Mouse (Mus musculus) limb, embryonic 13.5 days (tissue): Measurements from ENCODE around the gene LTO1. TPM values are rescaled to one million over a fixed set of nuclear protein-coding genes. Genes with fewer than 3 reads are reported as not detected.

Experiments
- ATAC-seq: fragments of 200-750 bp; cut with Nextera tagmentation; 2 replicates; pipeline ENCODE4 v1.8.0; 2017; ENCODE audit warnings: low read depth, moderate number of reproducible peaks, moderate TSS enrichment; ENCODE audit not compliant: low FRiP score
- H3K27ac ChIP-seq: fragments of 300-500 bp; sonication (generic); 2 replicates; pipeline ENCODE4 v1.5.1; 2015; ENCODE audit warnings: inconsistent platforms, mild to moderate bottlenecking, moderate library complexity
- H3K27me3 ChIP-seq: fragments of 300-500 bp; sonication (generic); 2 replicates; pipeline ENCODE4 v1.6.1; 2015; ENCODE audit warnings: mild to moderate bottlenecking, inconsistent platforms
- H3K36me3 ChIP-seq: fragments of 300-500 bp; sonication (generic); 2 replicates; pipeline ENCODE4 v1.6.1; 2015; ENCODE audit warnings: inconsistent platforms, mild to moderate bottlenecking, moderate library complexity
- H3K4me1 ChIP-seq: fragments of 300-500 bp; sonication (generic); 2 replicates; pipeline ENCODE4 v1.6.1; 2015; ENCODE audit warnings: inconsistent platforms
- H3K4me2 ChIP-seq: fragments of 300-500 bp; sonication (generic); replicated peaks from 2 replicates; pipeline ENCODE4 v1.6.1; 2015; ENCODE audit warnings: inconsistent platforms, mild to moderate bottlenecking, moderate library complexity
- H3K4me3 ChIP-seq: fragments of 300-500 bp; sonication (generic); 2 replicates; pipeline ENCODE4 v1.5.1; 2015; ENCODE audit warnings: moderate library complexity, mild to moderate bottlenecking, inconsistent platforms
- H3K9ac ChIP-seq: fragments of 300-500 bp; sonication (generic); 2 replicates; pipeline ENCODE4 v1.6.1; 2015; ENCODE audit warnings: mild to moderate bottlenecking, inconsistent platforms
- H3K9me3 ChIP-seq: fragments of 300-500 bp; sonication (generic); 2 replicates; pipeline ENCODE4 v1.6.1; 2016; ENCODE audit warnings: inconsistent platforms
- WGBS: fragments of 180-500 bp; shearing (Covaris S2); methylation state at CpG from one replicate; pipeline ENCODE4 v1.1.7; 2015; 5-methylcytosine and 5-hydroxymethylcytosine counted together
- polyA plus RNA-seq: library from polyadenylated mRNA; unstranded; fragments of >200 nt; fragmentation: Nextera tagmentation; extraction: Ambion mirVana; gene quantifications from 2 replicates; pipeline ENCODE4 v1.2.1, GENCODE M21; 2015

Gene LTO1
- polyA plus RNA-seq, 1 experiment from 2014 or later: 32.9 TPM

- no peak overlapping the region for H3K9ac ChIP-seq
- H3K36me3 ChIP-seq: peaks cover 69% of the 10 kb centered on the region
- ATAC-seq: no peak
- H3K4me1 ChIP-seq: peaks cover 35% of the 10 kb centered on the region
- H3K27me3 ChIP-seq: no peaks in the 10 kb centered on the region
- no peak overlapping the region for H3K4me3 ChIP-seq
- H3K4me2 ChIP-seq: no peak overlapping the region
- no peak overlapping the region for H3K27ac ChIP-seq
- WGBS: 66% methylated on average over 5 of the region's 5 CpGs
- H3K9me3 ChIP-seq: no peaks in the 10 kb centered on the region
Measured at GRCm38 (mm10) chr7:144934901-144935300, 20.0 kb downstream of the LTO1 start.

GRCm38 (mm10) chr7:144935563-144935962, 20.7 kb downstream of the LTO1 start:
- Histone ChIP-seq H3K9ac (0 out of 2 replicates have a peak overlapping the region, but pooled peaks have one; percentile 50), H3K27me3 (no peaks in the 10 kb centered on the region), H3K27ac (no peak overlapping the region), H3K36me3 (peaks cover 63% of the 10 kb centered on the region), H3K4me3 (no peak overlapping the region), H3K9me3 (no peaks in the 10 kb centered on the region), H3K4me2 (no peak overlapping the region), H3K4me1 (peaks cover 42% of the 10 kb centered on the region)
- ATAC-seq: no peak
- WGBS: 64% methylated on average over 5 of the region's 5 CpGs

- peak overlapping the region; percentile 96 for H3K4me2 ChIP-seq
- 86% methylated on average over 4 of the region's 4 CpGs for WGBS
- H3K9me3 ChIP-seq: no peaks in the 10 kb centered on the region
- peak overlapping the region; percentile 50 for H3K9ac ChIP-seq
- H3K36me3 ChIP-seq: peaks cover 57% of the 10 kb centered on the region
- peaks cover 46% of the 10 kb centered on the region for H3K4me1 ChIP-seq
- no peak overlapping the region for H3K27ac ChIP-seq
- no peaks in the 10 kb centered on the region for H3K27me3 ChIP-seq
- ATAC-seq: no peak
- H3K4me3 ChIP-seq: peak overlapping the region; percentile 75
Measured at GRCm38 (mm10) chr7:144936311-144936880, 21.5 kb downstream of the LTO1 start.

GRCm38 (mm10) chr7:144937490-144937889, 22.6 kb downstream of the LTO1 start:
- H3K4me3 ChIP-seq: peak overlapping the region; percentile 75
- no peaks in the 10 kb centered on the region for H3K27me3 ChIP-seq
- peaks cover 49% of the 10 kb centered on the region for H3K4me1 ChIP-seq
- ATAC-seq: peak; percentile 20; the same call in 1 of the 2 replicates
- H3K9me3 ChIP-seq: no peaks in the 10 kb centered on the region
- 1% methylated on average over 20 of the region's 20 CpGs for WGBS
- peaks cover 48% of the 10 kb centered on the region for H3K36me3 ChIP-seq
- peak overlapping the region; percentile 96 for H3K27ac ChIP-seq
- peak overlapping the region; percentile 96 for H3K4me2 ChIP-seq
- H3K9ac ChIP-seq: peak overlapping the region; percentile 92

GRCm38 (mm10) chr7:144937899-144938517, 23.1 kb downstream of the LTO1 start:
- WGBS: 2% methylated on average over 39 of the region's 39 CpGs

GRCm38 (mm10) chr7:144938661-144939343, 23.9 kb downstream of the LTO1 start:
- under 1% methylated on average over 32 of the region's 32 CpGs for WGBS
- H3K27me3 ChIP-seq: no peaks in the 10 kb centered on the region
- H3K36me3 ChIP-seq: peaks cover 35% of the 10 kb centered on the region
- H3K9ac ChIP-seq: peak overlapping the region; percentile 92
- H3K4me2 ChIP-seq: peak overlapping the region; percentile 96
- ATAC-seq: no peak
- peak overlapping the region; percentile 96 for H3K27ac ChIP-seq
- no peaks in the 10 kb centered on the region for H3K9me3 ChIP-seq
- H3K4me1 ChIP-seq: peaks cover 54% of the 10 kb centered on the region
- H3K4me3 ChIP-seq: peak overlapping the region; percentile 75

More at GRCm38 (mm10) chr7:144937899-144938517, 23.1 kb downstream of the LTO1 start:
- Histone ChIP-seq H3K9me3 (no peaks in the 10 kb centered on the region), H3K27me3 (no peaks in the 10 kb centered on the region), H3K4me3 (peak overlapping the region; percentile 75), H3K36me3 (peaks cover 43% of the 10 kb centered on the region), H3K27ac (peak overlapping the region; percentile 96), H3K9ac (peak overlapping the region; percentile 92), H3K4me2 (peak overlapping the region; percentile 96), H3K4me1 (peaks cover 49% of the 10 kb centered on the region)
- ATAC-seq: no peak

GRCm38 (mm10) chr7:144939344-144940002, 24.6 kb downstream of the LTO1 start, which contains the start of gene Ccnd1:
Ccnd1 (minus strand) TSS chr7:144939925.
- Histone ChIP-seq H3K4me3 (peak within 1 kb of the TSS; percentile 75), H3K9ac (peak within 1 kb of the TSS; percentile 92), H3K4me2 (peak within 1 kb of the TSS; percentile 96), H3K9me3 (no peaks in the 10 kb centered on the region), H3K27me3 (no peaks in the 10 kb centered on the region), H3K4me1 (peaks cover 53% of the 10 kb centered on the region), H3K27ac (peak within 1 kb of the TSS; percentile 96), H3K36me3 (peaks cover 28% of the 10 kb centered on the region)
- ATAC-seq: peak; percentile 51
- under 1% methylated on average over 39 of the region's 45 CpGs for WGBS

GRCm38 (mm10) chr7:144940003-144940571, 25.2 kb downstream of the LTO1 start:
- peaks cover 50% of the 10 kb centered on the region for H3K4me1 ChIP-seq
- peak overlapping the region; percentile 75 for H3K4me3 ChIP-seq
- H3K36me3 ChIP-seq: peaks cover 22% of the 10 kb centered on the region
- ATAC-seq: peak; percentile 19; the same call in 1 of the 2 replicates
- WGBS: under 1% methylated on average over 22 of the region's 22 CpGs
- peak overlapping the region; percentile 96 for H3K27ac ChIP-seq
- H3K27me3 ChIP-seq: no peaks in the 10 kb centered on the region
- no peaks in the 10 kb centered on the region for H3K9me3 ChIP-seq
- H3K4me2 ChIP-seq: peak overlapping the region; percentile 96
- H3K9ac ChIP-seq: peak overlapping the region; percentile 92

GRCm38 (mm10) chr7:144940585-144940984, 25.7 kb downstream of the LTO1 start:
- Histone ChIP-seq H3K4me3 (peak overlapping the region; percentile 75), H3K27ac (peak overlapping the region; percentile 96), H3K4me2 (peak overlapping the region; percentile 96), H3K9me3 (no peaks in the 10 kb centered on the region), H3K9ac (peak overlapping the region; percentile 72; the same call in 1 of the 2 replicates), H3K36me3 (peaks cover 17% of the 10 kb centered on the region), H3K27me3 (no peaks in the 10 kb centered on the region), H3K4me1 (peaks cover 51% of the 10 kb centered on the region)
- WGBS: under 1% methylated on average over 11 of the region's 11 CpGs
- no peak for ATAC-seq

GRCm38 (mm10) chr7:144941242-144941831, 26.4 kb downstream of the LTO1 start:
- Histone ChIP-seq H3K4me1 (peaks cover 46% of the 10 kb centered on the region), H3K9me3 (no peaks in the 10 kb centered on the region)
- under 1% methylated on average over 39 of the region's 39 CpGs for WGBS

GRCm38 (mm10) chr7:144942071-144942743, 27.3 kb downstream of the LTO1 start:
- no peaks in the 10 kb centered on the region for H3K9me3 ChIP-seq
- H3K9ac ChIP-seq: peak overlapping the region; percentile 72
- H3K4me2 ChIP-seq: peak overlapping the region; percentile 96
- no peak for ATAC-seq
- H3K4me3 ChIP-seq: peak overlapping the region; percentile 75
- no peaks in the 10 kb centered on the region for H3K27me3 ChIP-seq
- peaks cover 37% of the 10 kb centered on the region for H3K4me1 ChIP-seq
- peaks cover under 1% of the 10 kb centered on the region for H3K36me3 ChIP-seq
- WGBS: under 1% methylated on average over 35 of the region's 35 CpGs
- peak overlapping the region; percentile 96 for H3K27ac ChIP-seq

More at GRCm38 (mm10) chr7:144941242-144941831, 26.4 kb downstream of the LTO1 start:
- Histone ChIP-seq H3K4me3 (peak overlapping the region; percentile 75), H3K4me2 (peak overlapping the region; percentile 96), H3K27ac (peak overlapping the region; percentile 96), H3K27me3 (no peaks in the 10 kb centered on the region), H3K36me3 (peaks cover 9% of the 10 kb centered on the region), H3K9ac (peak overlapping the region; percentile 72)
- peak; percentile 80 for ATAC-seq
